Mouse (Mus musculus) G1E (cell line): ENCODE data around the gene Ctdspl. TPM values are rescaled to one million over a fixed set of nuclear protein-coding genes. Genes with fewer than 3 reads are reported as not detected.

Source experiments
- ATAC-seq: 2 replicates; pipeline ENCODE4 v1.8.0; 2016; ENCODE audit warnings: mild to moderate bottlenecking; ENCODE audit not compliant: insufficient number of reproducible peaks, poor library complexity, low FRiP score, severe bottlenecking; ENCODE audit errors: extremely low read depth
- DNase-seq: peaks from one replicate; pipeline ENCODE4 v3.0.0; 2012; ENCODE audit warnings: low spot score
- H3K27me3 ChIP-seq: 2 replicates; pipeline ENCODE4 v1.6.1; 2012; ENCODE audit warnings: mild to moderate bottlenecking, low read length, inconsistent platforms; ENCODE audit not compliant: insufficient read depth
- H3K36me3 ChIP-seq: replicated peaks from 2 replicates; pipeline ENCODE3; 2012; ENCODE audit warnings: mild to moderate bottlenecking, inconsistent platforms
- H3K4me1 ChIP-seq: 2 replicates; pipeline ENCODE4 v1.6.1; 2012; ENCODE audit warnings: low read depth, low read length, inconsistent platforms, mixed read lengths; ENCODE audit not compliant: insufficient read depth
- H3K4me3 ChIP-seq: 2 replicates; pipeline ENCODE4 v1.5.1; 2012; ENCODE audit warnings: low read depth, mild to moderate bottlenecking, inconsistent platforms, low read length, moderate library complexity, mixed read lengths
- H3K9me3 ChIP-seq: replicated peaks from 2 replicates; pipeline ENCODE4 v1.6.1; 2012; ENCODE audit warnings: inconsistent platforms
- CTCF ChIP-seq: IDR thresholded peaks from 2 replicates; pipeline ENCODE4 v1.5.1; 2012; ENCODE audit warnings: low read depth, low read length, inconsistent platforms, mixed read lengths
- GATA1 ChIP-seq: IDR thresholded peaks from 2 replicates; pipeline ENCODE4 v1.6.1; 2012; ENCODE audit warnings: borderline replicate concordance, low read length, inconsistent platforms, mixed read lengths
- GATA2 ChIP-seq: IDR thresholded peaks from 2 replicates; pipeline ENCODE4 v1.6.1; 2012; ENCODE audit warnings: low read depth, low read length, inconsistent platforms, borderline replicate concordance
- POLR2AphosphoS5 ChIP-seq: IDR thresholded peaks from 2 replicates; pipeline ENCODE4 v1.6.1; 2012; ENCODE audit warnings: low read depth, low read length, inconsistent platforms; ENCODE audit not compliant: insufficient replicate concordance
- TAL1 ChIP-seq: conservative IDR thresholded peaks from 2 replicates; pipeline ENCODE4 v1.6.1; 2012; ENCODE audit warnings: low read depth, low read length, inconsistent platforms, mixed read lengths
- polyA plus RNA-seq: library from polyadenylated mRNA; stranded (reverse); fragments of >175 nt; gene quantifications from 2 replicates; pipeline ENCODE4 v1.2.3, GENCODE M21; 2012
- total RNA-seq, 2 experiments: library from RNA; stranded (forward) in 1 of 2; stranded (reverse) in 1 of 2; fragments of 200-1000 nt in 1 of 2; fragments of >200 nt in 1 of 2; fragmentation: Nextera tagmentation in 1 of 2; gene quantifications; 2 replicates each; pipeline ENCODE4 v1.2.3; 2014 to 2017

Ctdspl gene
- total and polyA plus RNA-seq, 3 experiments: 0.05 TPM; not detected in 2

- ATAC-seq (no peak), DNase-seq (no peak)
- H3K9me3 ChIP-seq: peaks cover 80% of the 10 kb centered on the region
- H3K4me1 ChIP-seq: no peaks in the 10 kb centered on the region
- H3K4me3 ChIP-seq: no peak overlapping the region
- no peak for TF ChIP-seq CTCF
- TF ChIP-seq POLR2AphosphoS5: no peak
- no peak for TF ChIP-seq GATA1
- no peak for TF ChIP-seq GATA2
- no peak for TF ChIP-seq TAL1
- no peaks in the 10 kb centered on the region for H3K36me3 ChIP-seq
- no peaks in the 10 kb centered on the region for H3K27me3 ChIP-seq
Observed at GRCm38 (mm10) chr9:118883150-118883549, 43.1 kb upstream of the Ctdspl start.

GRCm38 (mm10) chr9:118885785-118886184, 40.5 kb upstream of the Ctdspl start:
- DNase-seq: no peak
- Histone ChIP-seq H3K36me3 (no peaks in the 10 kb centered on the region), H3K4me3 (no peak overlapping the region), H3K4me1 (no peaks in the 10 kb centered on the region), H3K9me3 (peaks cover 79% of the 10 kb centered on the region), H3K27me3 (no peaks in the 10 kb centered on the region)
- TF ChIP-seq CTCF (no peak), POLR2AphosphoS5 (no peak), GATA2 (no peak), TAL1 (no peak), GATA1 (no peak)
- no peak for ATAC-seq

- H3K9me3 ChIP-seq: peaks cover 78% of the 10 kb centered on the region
- H3K36me3 ChIP-seq: no peaks in the 10 kb centered on the region
- ATAC-seq (no peak), DNase-seq (no peak)
- H3K27me3 ChIP-seq: no peaks in the 10 kb centered on the region
- no peaks in the 10 kb centered on the region for H3K4me1 ChIP-seq
- TF ChIP-seq TAL1: no peak
- TF ChIP-seq GATA1: no peak
- no peak for TF ChIP-seq POLR2AphosphoS5
- no peak for TF ChIP-seq GATA2
- no peak overlapping the region for H3K4me3 ChIP-seq
Observed at GRCm38 (mm10) chr9:118887201-118887600, 39.1 kb upstream of the Ctdspl start.

GRCm38 (mm10) chr9:118887734-118888133, 38.5 kb upstream of the Ctdspl start:
- TF ChIP-seq CTCF (no peak), GATA1 (no peak), TAL1 (no peak), GATA2 (no peak), POLR2AphosphoS5 (no peak)
- Histone ChIP-seq H3K9me3 (peaks cover 77% of the 10 kb centered on the region), H3K36me3 (no peaks in the 10 kb centered on the region), H3K4me3 (no peak overlapping the region), H3K4me1 (no peaks in the 10 kb centered on the region), H3K27me3 (no peaks in the 10 kb centered on the region)
- no peak for ATAC-seq
- no peak for DNase-seq

- DNase-seq (no peak), ATAC-seq (no peak)
- Histone ChIP-seq H3K4me3 (no peak overlapping the region), H3K9me3 (peaks cover 72% of the 10 kb centered on the region), H3K36me3 (no peaks in the 10 kb centered on the region), H3K4me1 (no peaks in the 10 kb centered on the region), H3K27me3 (no peaks in the 10 kb centered on the region)
- TF ChIP-seq POLR2AphosphoS5 (no peak), TAL1 (no peak), GATA2 (no peak), CTCF (no peak), GATA1 (no peak)
Observed at GRCm38 (mm10) chr9:118890149-118890548, 36.1 kb upstream of the Ctdspl start.

- DNase-seq (no peak), ATAC-seq (no peak)
- Histone ChIP-seq H3K4me3 (no peak overlapping the region), H3K36me3 (no peaks in the 10 kb centered on the region), H3K27me3 (no peaks in the 10 kb centered on the region), H3K9me3 (peaks cover 72% of the 10 kb centered on the region), H3K4me1 (no peaks in the 10 kb centered on the region)
- no peak for TF ChIP-seq GATA2
- TF ChIP-seq POLR2AphosphoS5: no peak
- no peak for TF ChIP-seq GATA1
- TF ChIP-seq CTCF: no peak
- TF ChIP-seq TAL1: no peak
Observed at GRCm38 (mm10) chr9:118890645-118891044, 35.6 kb upstream of the Ctdspl start.

GRCm38 (mm10) chr9:118891068-118891467, 35.2 kb upstream of the Ctdspl start:
- H3K9me3 ChIP-seq: peaks cover 69% of the 10 kb centered on the region
- no peaks in the 10 kb centered on the region for H3K4me1 ChIP-seq
- H3K27me3 ChIP-seq: no peaks in the 10 kb centered on the region
- no peak for DNase-seq
- H3K36me3 ChIP-seq: no peaks in the 10 kb centered on the region
- no peak for TF ChIP-seq TAL1
- TF ChIP-seq GATA1: no peak
- no peak overlapping the region for H3K4me3 ChIP-seq
- ATAC-seq: no peak
